12 mouse cellular contexts compared by ENCODE assay signal in genomic region chr6:87384761-87385160, GRCm38 (mm10). TPM values are rescaled to one million over a fixed set of nuclear protein-coding genes. Genes with fewer than 3 reads are reported as not detected.
DNase-seq lines count a peak whose midpoint lies in the region; ATAC-seq and TF ChIP-seq lines count a peak whose summit lies in the region.
"Had no signal": no experiment of that assay in that cellular context is flagged by ENCODE, and none has a peak within 500 bp of the region (broad histone marks: within the 10 kb centered on the region; RNA-seq: fewer than 3 reads in every experiment).

No protein-coding gene starts in this region.

- no peak for TF ChIP-seq CTCF in forebrain, postnatal 0 days (IDR thresholded peaks at IDR 0.05; ENCODE audit: low read depth)
- no peak for TF ChIP-seq CTCF in kidney, postnatal 0 days (IDR thresholded peaks at IDR 0.05; ENCODE audit: low read depth)
- TF ChIP-seq CTCF in E14TG2a.4 (conservative IDR thresholded peaks at IDR 0.05; ENCODE audit: low read length): no peak

- H3K4me3 ChIP-seq in forebrain, postnatal 0 days (ENCODE audit: low read depth, low read length): peak overlapping the region; percentile 35; the same call in 1 of the 2 replicates
- no peak overlapping the region for H3K4me3 ChIP-seq in forebrain, embryonic 16.5 days (replicated peaks; ENCODE audit: low read length)
- no peak overlapping the region for H3K4me3 ChIP-seq in kidney, postnatal 0 days (replicated peaks; ENCODE audit: low read depth, low read length)
- H3K4me3 ChIP-seq in E14TG2a.4 (replicated peaks; ENCODE audit: low read length): peak overlapping the region; percentile 74; the same call in 1 of the 2 replicates

- H3K9me3 ChIP-seq in forebrain, postnatal 0 days (ENCODE audit: low read length): no peaks in the 10 kb centered on the region
- H3K9me3 ChIP-seq in forebrain, embryonic 16.5 days (ENCODE audit: control insufficient read depth, low read length): no peaks in the 10 kb centered on the region
- H3K9me3 ChIP-seq in kidney, postnatal 0 days (replicated peaks; ENCODE audit: low read length): no peaks in the 10 kb centered on the region
- no peaks in the 10 kb centered on the region for H3K9me3 ChIP-seq in E14TG2a.4 (ENCODE audit: low read length)

- no peak for ATAC-seq in forebrain, postnatal 0 days
- no peak for ATAC-seq in forebrain, embryonic 16.5 days
- ATAC-seq in kidney, postnatal 0 days (replicated peaks; ENCODE audit: low FRiP score, low read depth): no peak

- 0 out of 2 replicates have a peak overlapping the region, but pooled peaks have one; percentile 38 for H3K9ac ChIP-seq in forebrain, postnatal 0 days
- no peak overlapping the region for H3K9ac ChIP-seq in forebrain, embryonic 16.5 days (replicated peaks; ENCODE audit: low read depth, low read length)
- no peak overlapping the region for H3K9ac ChIP-seq in kidney, postnatal 0 days (ENCODE audit: low read depth, low read length)

- H3K4me2 ChIP-seq in forebrain, postnatal 0 days (ENCODE audit: low read depth): peak overlapping the region; percentile 52
- no peak overlapping the region for H3K4me2 ChIP-seq in forebrain, embryonic 16.5 days (ENCODE audit: low read length)
- peak overlapping the region; percentile 52; the same call in 1 of the 2 replicates for H3K4me2 ChIP-seq in kidney, postnatal 0 days (ENCODE audit: low read length)

- intact Hi-C loops in left cerebral cortex, postnatal 25 days (cut with DNase I): loop anchor here (5.0 kb wide), 1 partner anchor 47 kb away; the partner anchor contains the start of gene Antxr1

- 51% methylated on average over 6 of the region's 6 CpGs for WGBS in forebrain, postnatal 0 days
- 50% methylated on average over 5 of the region's 6 CpGs for WGBS in forebrain, embryonic 16.5 days
- WGBS in kidney, postnatal 0 days: 54% methylated on average over 6 of the region's 6 CpGs

- DNase-seq in forebrain, postnatal 0 days: peak; percentile 35
- peak; percentile 59 for DNase-seq in kidney, postnatal 0 days (ENCODE audit: low spot score)
- DNase-seq in kidney, adult 9 months: no peak
- DNase-seq in left cerebral cortex, postnatal 25 days (ENCODE audit: low spot score in 2 of 2): peak; percentile 35 to 68
- no peak for DNase-seq in urinary bladder, postnatal 4 days (ENCODE audit: low spot score in 2 of 2)
- DNase-seq in embryo, embryonic 10.5 days (ENCODE audit: low spot score): no peak

- no peaks in the 10 kb centered on the region for H3K36me3 ChIP-seq in forebrain, postnatal 0 days (ENCODE audit: insufficient read depth)
- H3K36me3 ChIP-seq in forebrain, embryonic 16.5 days (ENCODE audit: control insufficient read depth, insufficient read depth): no peaks in the 10 kb centered on the region
- H3K36me3 ChIP-seq in kidney, postnatal 0 days (ENCODE audit: insufficient read depth, low read length): no peaks in the 10 kb centered on the region
- no peaks in the 10 kb centered on the region for H3K36me3 ChIP-seq in E14TG2a.4 (ENCODE audit: insufficient read depth, low read length)

- no peak overlapping the region for H3K27ac ChIP-seq in forebrain, postnatal 0 days (ENCODE audit: low read depth, low read length)
- no peak overlapping the region for H3K27ac ChIP-seq in forebrain, embryonic 16.5 days (ENCODE audit: low read length)
- H3K27ac ChIP-seq in kidney, postnatal 0 days: no peak overlapping the region

- no peaks in the 10 kb centered on the region for H3K4me1 ChIP-seq in forebrain, postnatal 0 days (ENCODE audit: insufficient read depth)
- peaks cover 8% of the 10 kb centered on the region for H3K4me1 ChIP-seq in forebrain, embryonic 16.5 days (replicated peaks; ENCODE audit: control insufficient read depth, insufficient read depth, low read length)
- H3K4me1 ChIP-seq in kidney, postnatal 0 days (replicated peaks; ENCODE audit: insufficient read depth, low read length): no peaks in the 10 kb centered on the region
- H3K4me1 ChIP-seq in E14TG2a.4 (replicated peaks; ENCODE audit: low read depth, low read length): peaks cover 11% of the 10 kb centered on the region; the same call in 1 of the 2 replicates

- H3K27me3 ChIP-seq in forebrain, postnatal 0 days (ENCODE audit: insufficient read depth, low read length): 0 out of 2 replicates have a peak, but pooled peaks cover 2% of the 10 kb centered on the region
- H3K27me3 ChIP-seq in forebrain, embryonic 16.5 days (replicated peaks; ENCODE audit: control insufficient read depth, insufficient read depth, low read length): no peaks in the 10 kb centered on the region
- H3K27me3 ChIP-seq in kidney, postnatal 0 days (ENCODE audit: insufficient read depth, low read length): no peaks in the 10 kb centered on the region
- H3K27me3 ChIP-seq in E14TG2a.4 (ENCODE audit: insufficient read depth, low read length): peaks cover 29% of the 10 kb centered on the region

RNA-seq across cellular contexts. Expression of gene Gkn3, which starts 4.0 kb away (rescaled TPM):
- total RNA-seq in forebrain, postnatal 0 days (2014; rRNA removed): not detected in 2 replicates
- polyA plus RNA-seq in forebrain, postnatal 0 days (2015; fragmentation: Nextera tagmentation; extraction: Ambion mirVana): 0.86 and 1.0 TPM in 2 replicates
- polyA plus RNA-seq in forebrain, embryonic 16.5 days (2015; fragmentation: Nextera tagmentation; extraction: Ambion mirVana): 0.30 TPM in 1 of 2 replicates, not detected in the other
- 0.70 and 1.0 TPM in 2 replicates for polyA plus RNA-seq in kidney, postnatal 0 days (2015; fragmentation: Nextera tagmentation; extraction: Ambion mirVana)
- 1 to 10 TPM; 3.2 to 3.9 TPM for total RNA-seq in left cerebral cortex, postnatal 25 days (2021)
- total RNA-seq: liver, adult 2 months had no signal
- polyA plus RNA-seq: activated CD4-positive, CD25-positive, alpha-beta regulatory T cell, adult 4 months; CD4-positive, CD25-positive, alpha-beta regulatory T cell, adult 4 months; inflammation-experienced regulatory T-cells, adult 6 months; liver, adult 2 months had no signal

RNA-seq across cellular contexts. Expression of gene Gkn2, which starts 11.6 kb away (rescaled TPM):
- total RNA-seq in forebrain, postnatal 0 days (2014; rRNA removed): not detected in 2 replicates
- not detected in 2 replicates for polyA plus RNA-seq in forebrain, postnatal 0 days (2015; fragmentation: Nextera tagmentation; extraction: Ambion mirVana)
- not detected in 2 replicates for polyA plus RNA-seq in forebrain, embryonic 16.5 days (2015; fragmentation: Nextera tagmentation; extraction: Ambion mirVana)
- polyA plus RNA-seq in kidney, postnatal 0 days (2015; fragmentation: Nextera tagmentation; extraction: Ambion mirVana): not detected in 2 replicates
- not detected for total RNA-seq in left cerebral cortex, postnatal 25 days (2021)
- total RNA-seq: liver, adult 2 months had no signal
- polyA plus RNA-seq: activated CD4-positive, CD25-positive, alpha-beta regulatory T cell, adult 4 months; CD4-positive, CD25-positive, alpha-beta regulatory T cell, adult 4 months; inflammation-experienced regulatory T-cells, adult 6 months; liver, adult 2 months had no signal

RNA-seq across cellular contexts. Expression of gene Gkn1, which starts 34.0 kb away (rescaled TPM):
- total RNA-seq in forebrain, postnatal 0 days (2014; rRNA removed): not detected in 2 replicates
- polyA plus RNA-seq in forebrain, postnatal 0 days (2015; fragmentation: Nextera tagmentation; extraction: Ambion mirVana): not detected in 2 replicates
- polyA plus RNA-seq in forebrain, embryonic 16.5 days (2015; fragmentation: Nextera tagmentation; extraction: Ambion mirVana): not detected in 2 replicates
- not detected in 2 replicates for polyA plus RNA-seq in kidney, postnatal 0 days (2015; fragmentation: Nextera tagmentation; extraction: Ambion mirVana)
- total RNA-seq in left cerebral cortex, postnatal 25 days (2021): under 1 TPM in 1 of 2 experiments, not detected in 1; 0.30 TPM
- total RNA-seq: liver, adult 2 months had no signal
- polyA plus RNA-seq: activated CD4-positive, CD25-positive, alpha-beta regulatory T cell, adult 4 months; CD4-positive, CD25-positive, alpha-beta regulatory T cell, adult 4 months; inflammation-experienced regulatory T-cells, adult 6 months; liver, adult 2 months had no signal

RNA-seq across cellular contexts. Expression of gene Bmp10, which starts 44.0 kb away (rescaled TPM):
- total RNA-seq in forebrain, postnatal 0 days (2014; rRNA removed): 0.08 TPM in 1 of 2 replicates, not detected in the other
- not detected in 2 replicates for polyA plus RNA-seq in forebrain, postnatal 0 days (2015; fragmentation: Nextera tagmentation; extraction: Ambion mirVana)
- polyA plus RNA-seq in forebrain, embryonic 16.5 days (2015; fragmentation: Nextera tagmentation; extraction: Ambion mirVana): not detected in 2 replicates
- polyA plus RNA-seq in kidney, postnatal 0 days (2015; fragmentation: Nextera tagmentation; extraction: Ambion mirVana): not detected in 2 replicates
- total RNA-seq in left cerebral cortex, postnatal 25 days (2021): not detected
- polyA plus RNA-seq: activated CD4-positive, CD25-positive, alpha-beta regulatory T cell, adult 4 months; CD4-positive, CD25-positive, alpha-beta regulatory T cell, adult 4 months; inflammation-experienced regulatory T-cells, adult 6 months had no signal

RNA-seq across cellular contexts. Expression of gene Antxr1, which starts 49.1 kb away (rescaled TPM):
- total RNA-seq in forebrain, postnatal 0 days (2014; rRNA removed): 13.2 and 14.4 TPM in 2 replicates
- 1.3 and 1.8 TPM in 2 replicates for polyA plus RNA-seq in forebrain, postnatal 0 days (2015; fragmentation: Nextera tagmentation; extraction: Ambion mirVana)
- 3.1 and 3.2 TPM in 2 replicates for polyA plus RNA-seq in forebrain, embryonic 16.5 days (2015; fragmentation: Nextera tagmentation; extraction: Ambion mirVana)
- 5.0 and 5.2 TPM in 2 replicates for polyA plus RNA-seq in kidney, postnatal 0 days (2015; fragmentation: Nextera tagmentation; extraction: Ambion mirVana)
- 10 to 100 TPM; 13.5 to 14.7 TPM for total RNA-seq in left cerebral cortex, postnatal 25 days (2021)
- polyA plus RNA-seq: CD4-positive, CD25-positive, alpha-beta regulatory T cell, adult 4 months had no signal

Comparison
In these comparisons a context has a peak if more than half of its experiments do, and no peak if none do; other contexts are left out.
1. DNase-seq: peak in forebrain, postnatal 0 days (single experiment), kidney, postnatal 0 days (single experiment) and left cerebral cortex, postnatal 25 days (2 of 2); none in kidney, adult 9 months (single experiment), urinary bladder, postnatal 4 days (0 of 2) and embryo, embryonic 10.5 days (single experiment).
2. H3K4me3 ChIP-seq: peak in forebrain, postnatal 0 days (single experiment) and E14TG2a.4 (single experiment); none in forebrain, embryonic 16.5 days (single experiment) and kidney, postnatal 0 days (single experiment).